Mouse (Mus musculus) C2C12 (cell line): ENCODE results near the gene Acoxl. TPM values are rescaled to one million over a fixed set of nuclear protein-coding genes. Genes with fewer than 3 reads are reported as not detected.

ENCODE experiments used
- H3K27me3 ChIP-seq: one replicate; pipeline ENCODE4 v1.6.1; 2011; ENCODE audit not compliant: control insufficient read depth, insufficient read depth, insufficient read length
- H3K36me3 ChIP-seq: one replicate; pipeline ENCODE4 v1.6.1; 2011; ENCODE audit not compliant: control insufficient read depth, insufficient read depth
- H3K4me3 ChIP-seq: one replicate; pipeline ENCODE4 v1.5.1; 2011; ENCODE audit warnings: mild to moderate bottlenecking, control low read depth; ENCODE audit not compliant: poor library complexity, insufficient read depth, severe bottlenecking
- H3K79me2 ChIP-seq: one replicate; pipeline ENCODE4 v1.6.1; 2011; ENCODE audit not compliant: control insufficient read depth, insufficient read depth
- H3K79me3 ChIP-seq: one replicate; pipeline ENCODE4 v1.6.1; 2011; ENCODE audit warnings: low read depth, control low read depth
- H3ac ChIP-seq: one replicate; pipeline ENCODE3; 2011; ENCODE audit warnings: low read depth; ENCODE audit not compliant: control insufficient read depth, insufficient read length
- CEBPB ChIP-seq: IDR thresholded peaks from one replicate; pipeline ENCODE4 v1.6.1; 2011; ENCODE audit warnings: low read depth, mild to moderate bottlenecking, control low read depth, moderate library complexity
- CTCF ChIP-seq: IDR thresholded peaks from one replicate; pipeline ENCODE4 v1.5.1; 2011; ENCODE audit not compliant: control insufficient read depth, insufficient read depth, insufficient read length
- FOSL1 ChIP-seq: IDR thresholded peaks from one replicate; pipeline ENCODE4 v1.8.0; 2011; ENCODE audit warnings: mild to moderate bottlenecking, low read length; ENCODE audit not compliant: poor library complexity, insufficient read depth, severe bottlenecking
- MAX ChIP-seq: IDR thresholded peaks from one replicate; pipeline ENCODE4 v1.6.1; 2011; ENCODE audit warnings: mild to moderate bottlenecking, control low read depth
- MYOD1 ChIP-seq: IDR thresholded peaks from one replicate; pipeline ENCODE4 v1.6.1; 2011; ENCODE audit warnings: low read depth; ENCODE audit not compliant: control insufficient read depth, insufficient read length
- MYOG ChIP-seq: IDR thresholded peaks from one replicate; pipeline ENCODE4 v1.6.1; 2011; ENCODE audit not compliant: control insufficient read depth, insufficient read length; ENCODE audit errors: extremely low read depth
- USF1 ChIP-seq: IDR thresholded peaks from one replicate; pipeline ENCODE4 v1.6.1; 2011; ENCODE audit warnings: low read depth, mild to moderate bottlenecking, control low read depth, moderate library complexity
- polyA plus RNA-seq: library from polyadenylated mRNA; unstranded; fragments of >200 nt; fragmentation: generic; extraction: Trizol; gene quantifications from one replicate; pipeline ENCODE4 v1.2.1, GENCODE M21; 2012; ENCODE audit warnings: missing spikeins

Gene Acoxl
- polyA plus RNA-seq, 1 experiment: not detected

DNA sequence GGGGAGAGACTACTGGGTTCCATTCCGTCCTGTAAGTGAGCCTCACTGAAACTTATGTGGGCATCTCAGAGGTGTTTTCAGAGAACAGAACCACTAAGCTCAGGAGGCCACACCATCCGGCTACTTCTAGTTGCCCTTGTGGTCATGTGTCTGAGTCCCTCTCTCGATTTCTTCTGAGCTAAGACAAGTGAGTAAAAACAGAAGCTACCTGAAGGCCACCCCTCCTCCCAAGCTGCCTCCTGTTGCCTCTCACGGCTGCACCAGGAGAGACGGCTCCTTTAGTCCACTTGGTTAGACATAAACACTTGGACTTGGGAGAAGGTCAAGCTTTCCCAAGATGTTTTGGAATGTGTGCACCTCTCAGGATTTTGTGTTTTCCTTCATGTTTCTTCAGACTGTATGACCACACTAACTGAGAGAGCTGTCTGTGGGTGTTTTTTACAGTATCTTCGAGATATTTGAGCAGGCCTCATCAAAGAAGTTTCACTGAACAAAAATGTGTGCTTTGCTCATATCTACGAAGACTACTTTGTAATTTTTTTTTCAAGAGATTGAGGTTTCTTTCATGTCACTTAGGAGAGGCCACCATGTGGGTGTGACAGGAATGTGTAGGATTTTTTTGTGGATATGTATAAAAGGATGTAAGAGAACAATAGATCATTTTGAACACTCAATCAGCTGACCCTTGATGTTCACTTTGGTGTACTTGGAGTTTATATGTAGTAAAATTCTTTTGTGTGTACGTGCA, 249.3 kb downstream of the Acoxl start:
- no peaks in the 10 kb centered on the region for H3K36me3 ChIP-seq
- no peak overlapping the region for H3ac ChIP-seq
- H3K79me2 ChIP-seq: no peaks in the 10 kb centered on the region
- H3K27me3 ChIP-seq: peaks cover 7% of the 10 kb centered on the region
- no peaks in the 10 kb centered on the region for H3K79me3 ChIP-seq
- no peak overlapping the region for H3K4me3 ChIP-seq
- TF ChIP-seq MYOG: no peak
- no peak for TF ChIP-seq CEBPB
- no peak for TF ChIP-seq CTCF
- no peak for TF ChIP-seq MAX
- TF ChIP-seq USF1: no peak
- no peak for TF ChIP-seq FOSL1
- no peak for TF ChIP-seq MYOD1

DNA sequence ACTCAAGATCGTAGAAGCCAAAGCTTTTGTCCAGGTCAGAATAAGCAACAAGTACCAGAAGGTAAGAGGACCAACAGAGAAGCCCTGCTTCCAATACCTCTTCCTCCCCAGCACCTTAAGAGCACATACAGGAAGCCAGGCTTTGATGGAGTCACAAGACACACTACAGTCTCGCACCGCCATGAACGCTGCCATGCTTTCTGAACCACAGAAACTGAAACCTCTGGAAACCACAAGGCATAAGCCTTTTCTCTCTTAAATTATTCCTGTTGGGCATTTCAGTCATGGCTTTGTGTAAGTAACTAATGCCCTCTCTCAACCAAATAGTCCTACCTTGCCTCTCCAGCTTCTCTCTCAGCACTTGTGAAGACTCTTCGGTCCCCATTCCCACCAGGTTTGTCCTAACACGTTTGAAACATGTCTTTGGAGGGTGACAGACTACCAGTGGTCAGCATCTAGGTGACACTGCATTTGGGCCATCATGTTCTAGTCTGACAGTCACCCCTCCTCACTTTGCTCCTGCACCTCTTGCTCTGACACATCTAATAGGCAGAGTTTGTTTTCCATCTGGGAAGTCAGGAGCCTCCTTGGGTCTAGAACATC, 251.7 kb downstream of the Acoxl start:
- Histone ChIP-seq H3K36me3 (no peaks in the 10 kb centered on the region), H3K79me2 (no peaks in the 10 kb centered on the region), H3K79me3 (no peaks in the 10 kb centered on the region), H3K27me3 (peaks cover 15% of the 10 kb centered on the region), H3K4me3 (no peak overlapping the region), H3ac (no peak overlapping the region)
- TF ChIP-seq CEBPB: no peak
- no peak for TF ChIP-seq MAX
- no peak for TF ChIP-seq USF1
- no peak for TF ChIP-seq CTCF
- no peak for TF ChIP-seq MYOG
- TF ChIP-seq FOSL1: no peak
- TF ChIP-seq MYOD1: no peak

DNA sequence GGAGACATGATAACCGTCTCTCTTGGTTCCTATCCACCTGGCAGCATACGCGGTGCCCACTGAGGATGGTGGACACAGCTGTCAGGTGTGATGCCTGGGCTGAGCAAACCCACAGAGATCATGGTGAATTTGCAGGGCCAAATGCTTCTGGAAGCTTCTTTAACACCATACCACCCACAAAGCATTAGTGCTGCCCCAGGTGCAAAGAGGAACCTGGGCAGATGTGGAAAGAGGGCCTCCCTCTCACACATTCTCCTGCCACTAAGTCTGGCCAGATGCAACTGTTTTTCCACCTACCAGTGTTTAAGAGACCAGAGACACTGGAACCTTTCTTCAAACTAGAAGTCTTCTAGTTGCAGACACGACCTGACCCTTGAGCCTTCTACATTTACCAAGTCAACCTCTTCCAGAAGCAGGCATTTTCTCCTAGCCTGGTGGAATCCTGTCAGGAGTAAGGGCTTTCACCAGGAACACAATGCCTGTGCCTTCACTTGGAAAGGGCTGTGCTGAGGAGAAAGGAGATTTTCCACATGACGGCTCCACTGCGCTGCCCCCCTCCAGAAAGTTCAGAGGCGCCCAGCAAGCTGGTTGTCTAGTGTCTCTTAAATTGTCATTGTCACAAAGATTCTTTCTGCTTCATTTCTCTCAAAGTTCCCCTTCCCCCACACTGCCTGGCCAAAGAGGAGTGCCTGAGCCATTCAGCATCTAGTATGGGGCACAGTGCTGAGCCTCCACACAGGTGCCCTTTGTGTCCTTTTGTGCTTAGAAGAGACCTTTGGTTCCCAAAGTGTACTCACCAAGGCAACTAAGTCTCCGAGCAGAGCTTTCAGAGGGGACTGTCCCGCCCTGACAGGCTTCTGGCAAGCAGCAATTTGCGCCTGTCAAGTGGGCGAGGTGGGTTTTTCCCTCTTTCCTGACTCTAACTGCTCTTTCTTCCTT, 253.0 kb downstream of the Acoxl start:
- H3K36me3 ChIP-seq: no peaks in the 10 kb centered on the region
- H3K4me3 ChIP-seq: no peak overlapping the region
- H3K79me3 ChIP-seq: no peaks in the 10 kb centered on the region
- H3K27me3 ChIP-seq: peaks cover 11% of the 10 kb centered on the region
- no peaks in the 10 kb centered on the region for H3K79me2 ChIP-seq
- no peak for TF ChIP-seq USF1
- H3ac ChIP-seq: no peak overlapping the region

DNA sequence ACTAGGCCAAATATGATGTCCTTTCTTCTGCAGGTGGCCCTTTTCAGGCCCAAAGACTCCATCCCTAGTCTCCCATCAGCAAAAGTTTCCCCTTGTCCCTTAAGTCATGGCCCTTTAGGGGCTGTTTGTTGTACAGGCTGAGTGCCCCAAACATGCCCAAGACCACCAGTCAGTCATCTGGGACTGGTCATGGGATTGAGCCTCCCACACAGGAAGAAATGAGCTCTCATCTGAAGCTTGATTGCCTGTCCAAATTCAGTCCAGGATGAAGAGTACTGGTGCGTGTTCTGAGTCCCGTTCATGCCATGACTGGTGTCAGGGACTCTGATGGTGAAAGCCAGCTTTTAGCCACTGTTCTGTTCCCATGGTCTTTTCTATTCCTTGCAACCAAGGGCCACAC, 253.8 kb downstream of the Acoxl start:
- Histone ChIP-seq H3ac (no peak overlapping the region), H3K79me2 (no peaks in the 10 kb centered on the region), H3K4me3 (no peak overlapping the region), H3K36me3 (no peaks in the 10 kb centered on the region), H3K27me3 (peaks cover 11% of the 10 kb centered on the region), H3K79me3 (no peaks in the 10 kb centered on the region)
- TF ChIP-seq CTCF (no peak), MYOD1 (no peak), USF1 (no peak), CEBPB (no peak), FOSL1 (no peak), MAX (no peak), MYOG (no peak)

DNA sequence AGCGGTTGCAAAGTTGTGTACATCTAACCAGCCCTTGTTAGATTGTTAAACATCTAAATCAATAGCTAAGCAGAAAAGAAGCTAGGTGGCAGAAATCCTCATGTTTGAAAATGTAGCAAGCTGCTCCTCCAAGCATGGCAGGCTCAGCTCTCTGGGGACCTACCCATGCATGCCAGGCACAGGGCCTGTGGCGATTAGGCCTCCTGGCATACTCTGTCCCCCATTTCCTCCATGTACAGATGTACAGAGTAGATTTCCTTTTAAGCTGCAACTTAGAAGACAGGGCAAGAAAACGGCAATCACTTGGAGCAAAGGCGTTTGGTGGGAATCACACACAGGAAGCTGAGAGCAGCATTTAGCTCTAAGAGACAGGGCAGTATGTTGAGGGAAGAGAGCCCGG, 255.5 kb downstream of the Acoxl start:
- Histone ChIP-seq H3K27me3 (peaks cover 11% of the 10 kb centered on the region), H3K79me3 (no peaks in the 10 kb centered on the region), H3ac (no peak overlapping the region), H3K36me3 (no peaks in the 10 kb centered on the region), H3K4me3 (no peak overlapping the region), H3K79me2 (no peaks in the 10 kb centered on the region)
- TF ChIP-seq USF1 (no peak), CEBPB (no peak), MYOG (no peak), MYOD1 (no peak), CTCF (no peak), FOSL1 (no peak), MAX (no peak)

DNA sequence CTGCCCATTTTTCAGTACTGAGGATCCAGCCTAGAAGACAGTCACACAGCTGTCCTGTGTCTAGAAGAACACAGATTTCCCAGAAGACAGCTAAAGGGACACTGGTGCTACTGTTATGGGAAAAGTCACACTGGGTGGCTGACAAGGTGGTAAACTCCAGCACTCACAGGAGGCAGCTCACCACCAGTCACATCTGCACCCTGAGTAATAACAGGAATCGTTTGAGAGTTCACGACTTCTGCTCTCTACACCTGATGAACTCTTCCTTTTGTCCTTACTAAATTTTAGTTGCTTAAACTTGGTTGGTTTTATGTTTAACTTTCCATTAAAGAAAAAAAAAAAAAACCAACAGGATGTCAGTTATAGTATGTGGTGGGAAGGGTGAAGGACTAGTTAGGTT, 255.9 kb downstream of the Acoxl start:
- Histone ChIP-seq H3K36me3 (no peaks in the 10 kb centered on the region), H3ac (no peak overlapping the region), H3K79me2 (no peaks in the 10 kb centered on the region), H3K79me3 (no peaks in the 10 kb centered on the region), H3K4me3 (no peak overlapping the region), H3K27me3 (peaks cover 11% of the 10 kb centered on the region)
- TF ChIP-seq CTCF (no peak), FOSL1 (no peak), MYOG (no peak), USF1 (no peak), CEBPB (no peak), MYOD1 (no peak), MAX (no peak)
